Mouse (Mus musculus): ENCODE results near the gene Smim8. TPM values are rescaled to one million over a fixed set of nuclear protein-coding genes. Genes with fewer than 3 reads are reported as not detected.

The Smim8 gene
- total and polyA plus RNA-seq, 2 experiments = 2.6 to 25.8 TPM

DNA sequence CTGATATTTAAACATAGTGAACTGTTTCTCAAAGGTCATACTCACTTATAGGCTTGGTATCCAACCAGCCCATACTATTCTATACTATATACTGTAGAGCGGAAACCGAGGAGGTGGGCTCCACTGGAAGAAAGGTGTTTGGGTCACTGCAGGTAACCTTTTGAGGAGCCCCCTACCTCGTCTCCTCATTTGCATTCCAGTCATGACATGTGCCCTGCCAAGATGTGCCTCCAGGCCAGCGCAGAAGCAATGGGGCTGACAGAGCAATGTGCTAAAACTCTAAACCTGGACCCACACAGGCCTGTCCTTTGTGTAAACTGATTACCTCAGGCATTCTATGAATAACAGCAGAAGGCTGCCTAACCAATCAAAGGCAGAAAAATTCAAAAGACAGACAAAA, 53.9 kb downstream of the Smim8 start:
- DNase-seq (ENCODE audit: extremely low read depth, low read depth, low spot score) = no peak
- H3K36me3 ChIP-seq (ENCODE audit: control insufficient read depth, insufficient read depth, low read length) = no peaks in the 10 kb centered on the region
- WGBS = 78% methylated on average over 4 of the region's 4 CpGs
- no peaks in the 10 kb centered on the region for H3K79me2 ChIP-seq (ENCODE audit: control insufficient read depth, insufficient read depth, low read length)
- H3K4me3 ChIP-seq (ENCODE audit: insufficient read depth, low read depth, low read length) = no peak overlapping the region
- no peak overlapping the region for H3K27ac ChIP-seq (replicated peaks; ENCODE audit: insufficient read depth, low read depth, low read length)
- no peak for TF ChIP-seq CTCF (IDR thresholded peaks at IDR 0.05; ENCODE audit: low read depth, low read length)
- TF ChIP-seq POLR2A (IDR thresholded peaks at IDR 0.05; ENCODE audit: extremely low read depth, insufficient read depth, low read length) = no peak
- H3K27me3 ChIP-seq (ENCODE audit: control insufficient read depth, insufficient read depth, low read length) = 0 out of 2 replicates have a peak, but pooled peaks cover 4% of the 10 kb centered on the region
- no peak overlapping the region for H3K9ac ChIP-seq (ENCODE audit: low read depth, low read length)
- no peaks in the 10 kb centered on the region for H3K4me1 ChIP-seq (ENCODE audit: control insufficient read depth, insufficient read depth, low read length)

DNA sequence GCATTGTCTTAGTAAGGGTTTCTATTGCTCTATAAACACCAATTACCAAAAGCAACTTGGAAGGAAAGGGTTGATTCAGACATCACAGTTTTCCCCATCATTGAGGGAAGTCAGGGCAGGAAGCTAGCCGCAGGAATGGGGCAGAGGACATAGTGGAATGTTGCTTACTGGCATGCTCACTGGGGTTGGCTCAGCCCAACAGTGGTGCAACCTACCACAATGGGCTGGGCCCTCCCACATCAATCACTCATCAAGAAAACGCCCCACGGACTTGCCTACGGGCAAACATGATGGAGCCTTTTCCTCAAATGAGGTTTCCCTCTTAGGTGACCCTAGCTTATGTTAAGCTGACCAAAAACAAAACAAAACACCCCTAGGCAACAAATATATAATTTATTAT, 55.0 kb downstream of the Smim8 start:
- DNase-seq (ENCODE audit: extremely low read depth, low read depth, low spot score) = no peak
- no peaks in the 10 kb centered on the region for H3K4me1 ChIP-seq (ENCODE audit: control insufficient read depth, insufficient read depth, low read length)
- no peak overlapping the region for H3K27ac ChIP-seq (replicated peaks; ENCODE audit: insufficient read depth, low read depth, low read length)
- H3K9ac ChIP-seq (ENCODE audit: low read depth, low read length) = no peak overlapping the region
- no peak overlapping the region for H3K4me3 ChIP-seq (ENCODE audit: insufficient read depth, low read depth, low read length)
- TF ChIP-seq CTCF (IDR thresholded peaks at IDR 0.05; ENCODE audit: low read depth, low read length) = no peak
- TF ChIP-seq POLR2A (IDR thresholded peaks at IDR 0.05; ENCODE audit: extremely low read depth, insufficient read depth, low read length) = no peak
- WGBS = 71% methylated on average over 4 of the region's 4 CpGs
- H3K79me2 ChIP-seq (ENCODE audit: control insufficient read depth, insufficient read depth, low read length) = no peaks in the 10 kb centered on the region
- H3K36me3 ChIP-seq (ENCODE audit: control insufficient read depth, insufficient read depth, low read length) = no peaks in the 10 kb centered on the region
- H3K27me3 ChIP-seq (ENCODE audit: control insufficient read depth, insufficient read depth, low read length) = 0 out of 2 replicates have a peak, but pooled peaks cover 4% of the 10 kb centered on the region

DNA sequence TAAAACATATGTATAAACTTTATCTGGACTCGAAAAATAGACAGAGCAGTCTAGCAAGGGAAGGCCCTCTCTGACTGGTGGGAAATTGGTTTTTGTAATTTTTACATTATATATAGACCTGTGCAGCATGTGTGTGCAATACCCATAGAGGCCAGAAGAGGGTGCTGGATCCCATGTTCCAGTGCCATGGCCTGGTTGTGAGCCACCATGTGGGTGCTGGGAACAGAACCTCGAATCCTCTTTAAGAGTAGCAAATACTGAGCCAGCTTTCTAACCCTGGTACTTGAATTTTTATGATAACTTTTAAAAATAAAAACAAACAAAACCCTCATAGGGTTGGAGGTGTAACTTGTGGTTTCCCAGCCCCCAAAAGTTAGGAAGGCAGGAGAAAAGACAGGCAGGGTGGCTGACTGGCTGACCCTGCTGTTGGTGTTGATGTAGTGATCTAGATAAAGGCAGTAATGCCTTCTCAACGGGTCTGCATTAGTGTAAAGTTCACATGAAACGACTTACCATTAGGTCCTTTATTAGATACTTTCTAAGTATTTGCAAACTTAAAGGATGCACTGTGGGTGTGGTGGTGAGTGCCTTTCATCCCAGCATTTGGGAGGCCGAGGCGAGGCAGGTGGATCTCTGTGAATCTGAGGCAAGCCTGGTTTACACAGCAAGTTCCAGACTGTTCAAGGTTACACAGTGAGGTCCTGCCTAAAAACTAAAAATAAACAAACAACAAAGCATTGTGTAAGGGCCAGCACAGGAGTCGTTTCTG, 57.9 kb downstream of the Smim8 start:
- Histone ChIP-seq H3K4me3 (ENCODE audit: insufficient read depth, low read depth, low read length) (no peak overlapping the region), H3K36me3 (ENCODE audit: control insufficient read depth, insufficient read depth, low read length) (no peaks in the 10 kb centered on the region), H3K4me1 (ENCODE audit: control insufficient read depth, insufficient read depth, low read length) (no peaks in the 10 kb centered on the region), H3K27me3 (ENCODE audit: control insufficient read depth, insufficient read depth, low read length) (no peaks in the 10 kb centered on the region), H3K27ac (replicated peaks; ENCODE audit: insufficient read depth, low read depth, low read length) (no peak overlapping the region), H3K9ac (ENCODE audit: low read depth, low read length) (no peak overlapping the region), H3K79me2 (ENCODE audit: control insufficient read depth, insufficient read depth, low read length) (no peaks in the 10 kb centered on the region)
- TF ChIP-seq CTCF (IDR thresholded peaks at IDR 0.05; ENCODE audit: low read depth, low read length) (no peak), POLR2A (IDR thresholded peaks at IDR 0.05; ENCODE audit: extremely low read depth, insufficient read depth, low read length) (no peak)
- whole genome bisulfite sequencing = 77% methylated on average over 7 of the region's 7 CpGs
- peak; percentile 10 for DNase-seq (ENCODE audit: extremely low read depth, low read depth, low spot score)

DNA sequence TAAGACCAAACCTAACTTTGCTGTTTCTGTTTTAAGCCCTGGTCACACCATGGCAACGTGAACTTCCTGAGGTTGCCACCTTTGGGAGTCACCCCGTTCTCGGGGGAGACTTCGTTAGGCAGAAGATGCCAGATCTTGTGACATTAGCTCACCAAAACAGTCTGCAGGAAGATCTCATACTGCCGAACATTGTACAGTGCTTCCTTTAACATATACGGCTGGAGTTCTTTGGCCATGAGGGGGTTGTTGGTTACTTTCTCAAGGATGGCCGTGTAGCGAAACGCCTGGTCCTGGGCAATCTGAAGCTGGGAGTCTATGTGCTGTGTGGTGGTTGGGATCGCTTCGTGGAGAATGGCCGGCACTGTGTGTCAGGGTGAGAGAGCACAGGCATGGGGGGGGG, 58.8 kb downstream of the Smim8 start:
- Histone ChIP-seq H3K27ac (replicated peaks; ENCODE audit: insufficient read depth, low read depth, low read length) (no peak overlapping the region), H3K9ac (ENCODE audit: low read depth, low read length) (no peak overlapping the region), H3K4me1 (ENCODE audit: control insufficient read depth, insufficient read depth, low read length) (no peaks in the 10 kb centered on the region), H3K36me3 (ENCODE audit: control insufficient read depth, insufficient read depth, low read length) (no peaks in the 10 kb centered on the region), H3K4me3 (ENCODE audit: insufficient read depth, low read depth, low read length) (no peak overlapping the region), H3K79me2 (ENCODE audit: control insufficient read depth, insufficient read depth, low read length) (no peaks in the 10 kb centered on the region), H3K27me3 (ENCODE audit: control insufficient read depth, insufficient read depth, low read length) (no peaks in the 10 kb centered on the region)
- no peak for DNase-seq (ENCODE audit: extremely low read depth, low read depth, low spot score)
- 98% methylated on average over 12 of the region's 12 CpGs for WGBS
- TF ChIP-seq CTCF (IDR thresholded peaks at IDR 0.05; ENCODE audit: low read depth, low read length) (no peak), POLR2A (IDR thresholded peaks at IDR 0.05; ENCODE audit: extremely low read depth, insufficient read depth, low read length) (no peak)

Other genes starting within 250 kb of the Smim8 start
- gene Akirin2, start 227.5 kb downstream of the Smim8 start, total RNA-seq (2014; rRNA removed) = 16.2 and 16.8 TPM in 2 replicates
- gene Akirin2, start 227.5 kb downstream of the Smim8 start, polyA plus RNA-seq (2012; rRNA removed) = 9.8 and 10.9 TPM in 2 replicates
- 29.9 and 35.9 TPM in 2 replicates for gene Orc3, start 163.5 kb downstream of the Smim8 start, total RNA-seq (2014; rRNA removed)
- 6.7 and 11.2 TPM in 2 replicates for gene Orc3, start 163.5 kb downstream of the Smim8 start, polyA plus RNA-seq (2012; rRNA removed)
- 12.2 and 14.4 TPM in 2 replicates for gene Rars2, start 163.5 kb downstream of the Smim8 start, total RNA-seq (2014; rRNA removed)
- gene Rars2, start 163.5 kb downstream of the Smim8 start, polyA plus RNA-seq (2012; rRNA removed) = 5.8 and 6.1 TPM in 2 replicates
- 25.0 and 26.6 TPM in 2 replicates for gene Slc35a1, start 91.0 kb downstream of the Smim8 start, total RNA-seq (2014; rRNA removed)
- gene Slc35a1, start 91.0 kb downstream of the Smim8 start, polyA plus RNA-seq (2012; rRNA removed) = 10.6 and 12.2 TPM in 2 replicates
- not detected in 2 replicates for gene Cfap206, start 48.2 kb downstream of the Smim8 start, total RNA-seq (2014; rRNA removed)
- not detected in 2 replicates for gene Cfap206, start 48.2 kb downstream of the Smim8 start, polyA plus RNA-seq (2012; rRNA removed)
- not detected in 2 replicates for gene Gm136, start 22.2 kb downstream of the Smim8 start, total RNA-seq (2014; rRNA removed)
- gene Gm136, start 22.2 kb downstream of the Smim8 start, polyA plus RNA-seq (2012; rRNA removed) = not detected in 2 replicates
- 11.5 and 11.8 TPM in 2 replicates for gene Zfp292, start 104.5 kb upstream of the Smim8 start, total RNA-seq (2014; rRNA removed)
- 0.87 and 1.0 TPM in 2 replicates for gene Zfp292, start 104.5 kb upstream of the Smim8 start, polyA plus RNA-seq (2012; rRNA removed)
- 0.46 TPM in 1 of 2 replicates, not detected in the other for gene Cga, start 115.4 kb upstream of the Smim8 start, total RNA-seq (2014; rRNA removed)
- gene Cga, start 115.4 kb upstream of the Smim8 start, polyA plus RNA-seq (2012; rRNA removed) = 0.46 and 0.88 TPM in 2 replicates